Mouse (Mus musculus) urinary bladder, adult 2 months (tissue): ENCODE data around the gene Rnf213. TPM values are rescaled to one million over a fixed set of nuclear protein-coding genes. Genes with fewer than 3 reads are reported as not detected.
"Not testable (repeated sequence)": the region's sequence is repeated elsewhere in the genome, so short reads cannot be mapped to it uniquely, and the experiment has no call there.

Source experiments
- DNase-seq: peaks from one replicate; pipeline ENCODE4 v3.0.0; 2022; ENCODE audit warnings: low spot score
- polyA plus RNA-seq: library from polyadenylated mRNA; depleted of rRNA; stranded (reverse); fragments of >200 nt; gene quantifications from 2 replicates; pipeline ENCODE4 v1.2.3, GENCODE M21; 2012; rRNA removed

Gene Rnf213
- 42.4 and 42.5 TPM in 2 replicates for polyA plus RNA-seq

DNA sequence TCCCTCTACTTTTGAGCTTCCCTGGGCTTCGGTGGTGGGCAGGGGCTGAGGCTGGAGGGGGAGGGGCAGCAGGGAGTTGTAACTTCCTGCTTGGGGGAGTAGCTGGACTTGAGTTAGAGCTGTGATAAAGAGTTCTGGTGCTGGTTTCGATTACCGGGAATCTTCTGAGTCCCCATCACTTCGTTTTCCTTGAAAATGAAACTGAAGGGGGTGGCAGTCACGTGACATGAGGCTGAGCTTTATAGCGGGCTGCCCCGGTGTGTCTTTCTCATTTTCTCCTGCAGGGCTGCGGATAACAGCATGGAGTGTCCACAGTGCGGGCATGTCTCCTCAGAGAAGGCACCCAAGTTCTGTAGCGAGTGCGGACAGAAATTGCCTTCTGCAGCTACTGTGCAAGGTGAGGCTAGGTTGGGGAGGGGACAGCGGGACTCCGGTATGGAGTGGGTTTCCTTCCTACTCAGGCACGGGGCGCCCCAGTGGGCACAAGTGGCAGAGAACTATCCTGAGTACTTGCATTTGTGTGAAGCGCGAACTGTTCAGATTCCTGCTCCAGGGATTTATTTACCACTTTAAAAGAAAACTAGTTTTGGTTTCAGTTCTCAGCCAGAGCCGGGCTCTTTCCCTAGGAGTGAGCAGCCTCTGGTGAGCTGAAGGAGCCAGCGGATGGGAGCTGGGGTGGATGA is at the start of gene Rnf213:
Gene Rnf213, plus strand, starts transcription at position 301 of the 683 bp plus-strand sequence.
- DNase-seq = peak; percentile 38

DNA sequence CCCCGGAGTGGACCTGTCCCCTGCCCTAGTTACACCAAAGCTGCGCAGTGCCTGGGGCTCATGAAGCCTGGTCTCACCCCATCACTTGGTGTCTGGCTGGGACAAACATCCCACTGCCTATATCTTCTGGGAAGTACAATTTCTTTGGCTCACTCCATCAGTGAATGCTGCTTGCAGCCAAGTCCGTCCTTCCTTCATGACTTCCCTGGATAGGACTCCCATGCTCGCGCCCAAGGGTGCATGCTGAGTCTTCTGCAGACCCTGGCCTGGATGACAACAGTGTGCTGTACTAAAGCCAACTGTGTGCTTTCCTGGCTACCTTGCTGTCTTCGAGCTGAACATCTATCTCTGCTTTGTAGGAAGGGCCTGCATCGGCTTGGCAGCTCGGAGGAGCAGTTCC is 48.7 kb upstream of the Rnf213 start:
- DNase-seq = no peak

DNA sequence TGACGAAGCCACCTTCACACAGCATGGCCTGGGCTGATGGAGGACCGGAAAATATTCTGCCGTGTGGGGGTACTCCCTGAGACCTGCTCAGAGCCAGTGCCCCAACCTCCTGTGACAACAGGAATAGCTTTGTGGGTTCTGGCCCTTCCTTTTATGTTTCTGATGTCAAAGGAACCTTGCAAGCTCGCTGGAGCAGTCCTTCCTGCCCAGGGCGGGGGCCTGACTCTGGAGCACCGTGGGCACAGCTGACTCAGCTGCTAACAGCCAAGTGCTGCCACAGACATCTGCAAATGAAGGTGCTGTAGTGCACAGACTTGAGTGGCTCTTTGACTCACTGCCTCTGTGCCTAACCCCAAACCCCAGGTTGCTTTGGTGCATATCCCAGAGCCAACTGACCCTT is 48.0 kb upstream of the Rnf213 start:
- no peak for DNase-seq

DNA sequence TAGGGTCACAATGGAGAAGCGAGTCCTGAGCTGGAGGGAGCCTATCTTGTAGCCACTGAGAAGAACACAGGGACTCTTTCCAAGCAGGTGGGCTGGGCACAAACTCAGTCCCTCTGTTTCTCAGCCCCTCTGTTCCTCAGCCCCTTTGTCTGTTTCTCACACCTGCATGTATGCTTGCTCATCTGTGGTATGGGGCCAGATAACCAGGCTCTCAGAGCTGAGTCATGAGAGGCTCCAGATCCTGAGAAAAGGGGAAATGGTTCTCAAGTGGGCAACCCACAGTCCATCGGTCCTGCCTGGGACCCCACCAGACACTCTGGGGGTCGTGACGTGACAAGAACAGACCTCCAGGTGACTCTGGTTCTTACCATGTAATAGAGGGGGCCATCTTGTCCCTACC is 45.8 kb upstream of the Rnf213 start:
- no peak for DNase-seq

DNA sequence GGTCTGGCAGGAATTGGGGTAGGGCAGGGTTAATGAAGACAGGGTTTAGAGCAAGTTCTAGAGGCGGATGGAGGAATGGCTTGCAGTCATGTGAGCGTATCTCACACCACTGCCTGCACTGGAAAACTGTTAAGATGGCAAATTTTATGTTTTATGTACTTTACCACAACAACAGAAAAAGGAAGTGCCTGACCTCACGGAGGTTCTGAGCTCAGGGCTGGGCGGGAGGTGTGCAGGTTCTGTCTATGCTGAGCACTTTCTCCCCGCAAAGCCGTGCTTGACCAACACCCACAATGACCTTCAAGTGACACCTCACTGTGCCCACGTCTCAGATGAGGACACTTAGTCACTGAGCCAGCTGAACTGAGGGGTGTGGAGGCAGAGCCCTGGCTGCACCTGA is 40.8 kb upstream of the Rnf213 start:
- DNase-seq = no peak

DNA sequence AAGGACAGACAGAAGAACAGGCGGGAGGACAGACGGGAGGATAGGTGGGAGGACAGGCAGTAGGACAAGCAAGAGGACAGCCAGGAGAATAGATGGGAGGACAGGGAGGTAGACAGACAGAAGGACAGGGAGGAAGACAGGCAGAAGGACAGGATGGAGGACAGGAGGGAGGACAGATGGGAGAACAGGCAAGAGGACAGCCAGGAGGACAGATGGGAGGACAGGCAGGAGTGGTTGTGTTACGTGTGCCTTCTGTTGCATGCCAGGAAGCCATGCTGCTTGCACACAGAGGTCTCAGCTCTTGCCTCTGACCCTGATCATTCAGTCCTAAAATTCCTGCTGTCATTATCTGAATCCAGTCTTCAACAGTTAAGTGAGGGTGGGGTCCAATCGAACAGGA is 39.0 kb upstream of the Rnf213 start:
- no peak for DNase-seq

DNA sequence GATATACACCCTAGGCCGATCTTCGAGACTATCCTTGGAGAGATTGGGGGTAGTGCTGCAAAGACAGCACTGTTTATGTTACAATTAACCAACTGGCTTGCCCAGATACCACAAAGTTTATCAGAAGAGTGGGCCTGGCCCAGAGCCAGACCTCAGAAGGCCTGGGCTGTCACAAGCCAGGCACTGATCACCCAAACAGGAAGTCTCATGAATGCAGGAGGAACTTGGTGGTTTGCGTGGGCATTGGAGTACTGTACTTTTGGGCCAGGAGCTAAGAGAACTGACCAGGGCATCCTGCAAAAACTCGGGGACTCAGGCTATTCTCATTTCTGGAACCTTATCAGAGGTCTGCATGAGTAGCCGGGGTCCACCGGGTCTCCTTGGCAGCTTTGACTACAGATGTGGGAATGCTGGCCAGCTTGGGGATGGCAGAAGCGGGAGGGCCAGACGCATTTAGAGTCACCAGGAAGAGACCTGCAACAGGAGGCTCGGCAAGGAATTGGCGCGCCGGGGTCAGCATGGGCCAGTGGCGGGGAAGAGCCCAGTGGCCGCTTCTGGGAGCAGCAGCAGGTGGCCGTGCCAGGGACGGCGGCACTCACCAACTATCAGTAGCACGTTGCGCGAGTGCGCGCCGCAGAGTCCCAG is 38.0 kb upstream of the Rnf213 start:
- no peak for DNase-seq

DNA sequence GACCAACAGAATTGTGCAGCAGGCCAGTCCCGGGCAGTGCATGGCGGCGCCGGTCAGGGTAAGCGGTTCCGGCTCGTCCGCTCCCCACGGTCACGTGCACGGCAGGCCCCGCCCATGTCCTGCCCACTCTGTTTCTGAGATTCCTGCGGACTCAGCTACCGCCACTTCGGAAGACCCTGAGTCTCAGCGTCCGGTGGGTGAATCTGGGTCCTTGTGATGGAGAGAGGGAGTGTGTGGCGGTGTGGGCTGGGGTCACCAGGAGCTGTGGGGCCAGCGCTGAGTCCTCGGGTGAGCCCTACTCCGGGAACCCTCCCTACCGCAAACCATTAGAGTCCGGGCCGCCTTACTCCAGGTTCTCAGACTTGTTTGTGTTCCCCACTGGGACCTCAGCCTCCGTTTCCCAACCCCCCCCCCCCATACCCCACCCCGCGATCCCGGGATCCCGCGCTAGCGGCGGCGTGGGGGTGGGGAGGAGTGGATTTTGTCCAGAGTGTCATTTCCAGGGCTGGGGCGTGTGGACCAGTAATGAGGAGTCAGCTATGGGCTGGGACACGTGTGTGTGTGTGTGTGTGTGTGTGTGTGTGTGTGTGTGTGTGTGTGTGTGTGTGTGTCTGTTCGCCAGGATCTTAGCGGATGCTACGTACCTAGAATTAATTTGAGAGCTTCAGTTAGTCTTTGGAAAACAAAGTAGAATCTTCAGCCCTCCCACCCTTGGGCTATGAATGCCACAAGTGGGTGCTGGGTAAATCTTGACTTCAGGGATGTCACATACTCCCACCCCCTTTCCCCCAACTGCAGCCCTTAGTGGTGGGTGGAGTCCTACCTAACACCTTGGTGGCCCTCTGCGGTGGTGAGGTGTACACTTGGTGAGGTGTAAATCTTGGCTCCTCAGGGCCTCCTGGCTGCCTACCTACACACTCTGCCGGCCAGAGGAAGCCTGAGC is 37.2 kb upstream of the Rnf213 start, which contains the start of the genes Sgsh and Slc26a11:
Gene Sgsh, minus strand, starts transcription at position 94 of the 943 bp plus-strand sequence.
Gene Slc26a11, plus strand, starts transcription at position 115 of the 943 bp plus-strand sequence.
- DNase-seq = peak; percentile 78

DNA sequence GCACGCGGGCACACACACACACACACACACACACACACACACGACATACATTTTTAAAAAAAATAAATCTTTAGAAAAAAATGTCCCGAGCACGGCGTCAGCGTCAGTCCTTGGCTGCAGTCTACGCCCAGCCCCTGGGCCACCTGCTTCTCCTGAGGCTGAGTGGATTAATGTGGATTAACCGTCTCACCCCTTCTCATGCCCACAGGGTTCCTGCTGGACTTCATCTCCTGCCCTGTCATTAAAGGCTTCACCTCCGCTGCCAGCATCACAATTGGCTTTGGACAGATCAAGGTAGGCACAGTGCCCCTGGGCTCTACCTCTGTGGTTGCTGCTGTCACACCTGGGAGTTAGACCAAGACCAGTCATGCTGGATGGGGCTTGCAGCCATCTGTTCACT is 33.8 kb upstream of the Rnf213 start:
- no peak for DNase-seq

DNA sequence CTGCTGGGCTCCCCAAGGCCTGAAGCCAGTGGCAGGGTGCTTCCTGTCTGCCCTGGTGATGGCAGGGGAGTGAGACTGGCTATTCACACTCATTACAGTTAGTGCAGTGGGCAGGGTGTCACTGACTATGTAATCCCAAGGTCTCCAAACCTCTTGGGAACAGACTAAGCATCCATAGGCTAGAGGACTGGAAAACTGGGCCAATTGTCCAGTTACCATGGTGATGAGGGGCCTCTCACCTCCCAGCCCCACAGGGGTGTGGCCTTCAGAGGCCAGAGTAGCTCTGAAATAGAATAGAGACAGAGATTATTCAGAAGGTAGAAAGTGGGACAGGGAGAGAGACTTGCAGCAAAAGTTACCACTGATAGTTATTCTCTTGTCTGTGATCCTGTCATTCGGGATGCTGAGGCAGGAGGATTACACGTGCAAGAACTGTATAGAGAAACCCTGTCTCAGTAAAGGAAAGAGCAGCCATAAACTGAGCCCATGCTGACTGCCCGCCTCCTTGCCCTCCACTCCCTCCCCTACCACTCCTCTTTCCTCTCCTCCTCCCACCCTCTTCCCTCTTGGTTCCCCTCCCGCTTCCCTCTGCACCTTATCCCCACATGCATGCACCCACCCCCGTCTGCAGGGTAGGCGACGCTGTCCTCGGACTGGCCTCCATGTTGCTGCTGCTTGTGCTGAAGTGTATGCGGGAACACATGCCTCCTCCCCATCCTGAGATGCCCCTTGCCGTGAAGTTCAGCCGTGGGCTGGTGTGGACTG is 29.9 kb upstream of the Rnf213 start:
- no peak for DNase-seq

DNA sequence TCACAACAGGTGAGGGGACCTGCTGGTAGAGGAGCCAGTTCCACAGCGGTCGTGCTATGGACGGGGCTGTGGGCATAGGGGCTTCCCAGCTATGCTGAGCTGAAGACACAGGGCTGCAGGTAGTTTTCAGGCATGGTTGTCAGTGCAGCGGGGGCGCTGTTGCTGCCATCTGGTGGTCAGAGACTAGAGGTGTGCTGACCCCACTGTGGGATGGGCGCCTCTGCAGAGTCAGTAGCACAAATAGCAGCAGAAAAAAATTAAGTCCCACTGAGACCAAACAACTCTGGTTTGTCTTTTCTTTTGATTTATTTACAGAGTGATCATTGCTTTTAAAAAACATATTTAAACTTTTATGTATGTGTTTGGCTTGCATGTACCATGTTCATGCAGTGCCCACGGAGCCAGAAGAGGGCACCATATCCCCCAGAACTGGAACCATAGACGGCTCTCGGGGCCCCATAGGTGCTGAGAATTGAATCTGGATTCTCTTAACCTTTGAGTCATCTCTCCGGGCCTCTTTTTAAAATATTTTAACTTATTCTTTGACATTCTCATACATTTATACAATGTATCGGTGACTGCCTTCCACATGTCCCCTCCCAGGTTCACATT is 29.3 kb upstream of the Rnf213 start:
- DNase-seq = no peak

DNA sequence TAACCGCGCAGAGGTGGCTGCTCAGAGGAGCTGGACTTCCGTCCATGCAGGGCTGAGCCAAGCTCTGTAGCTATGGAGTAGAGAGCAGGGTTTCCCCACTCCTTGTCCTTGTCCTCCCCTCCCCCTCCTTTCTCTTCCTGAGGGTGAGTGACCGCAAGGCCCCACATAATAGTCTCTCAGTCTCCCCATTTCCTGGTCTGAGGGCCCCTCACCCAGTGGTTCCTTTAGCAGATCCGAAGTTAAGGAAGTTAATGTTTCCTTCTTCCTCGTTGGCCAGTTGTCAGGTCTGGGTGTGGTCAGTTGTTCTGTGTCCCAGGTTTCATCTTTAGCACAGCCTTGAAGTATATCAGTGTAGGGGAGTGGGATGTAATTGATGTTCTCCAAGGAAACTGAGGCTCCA is 17.5 kb upstream of the Rnf213 start:
- no peak for DNase-seq

DNA sequence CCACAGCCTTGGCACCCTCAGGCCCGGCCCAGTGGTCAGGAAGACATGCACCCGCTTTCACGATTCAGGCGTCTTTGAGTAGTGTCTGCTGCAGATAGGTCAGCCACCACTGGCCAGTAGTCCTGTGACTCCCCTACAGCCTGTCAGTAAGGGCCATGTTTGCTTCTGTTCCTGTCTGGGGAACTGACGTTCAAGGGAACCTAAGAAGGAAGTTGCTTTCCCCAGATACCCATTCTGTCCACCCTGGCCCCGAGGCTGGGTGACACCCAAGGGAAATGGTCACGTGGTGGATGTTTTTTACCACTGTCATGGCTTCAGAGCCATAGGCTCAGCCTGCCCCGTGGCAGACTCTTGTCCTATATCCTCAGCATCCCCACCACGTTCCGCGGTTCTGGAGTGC is 15.6 kb upstream of the Rnf213 start:
- DNase-seq = no peak

DNA sequence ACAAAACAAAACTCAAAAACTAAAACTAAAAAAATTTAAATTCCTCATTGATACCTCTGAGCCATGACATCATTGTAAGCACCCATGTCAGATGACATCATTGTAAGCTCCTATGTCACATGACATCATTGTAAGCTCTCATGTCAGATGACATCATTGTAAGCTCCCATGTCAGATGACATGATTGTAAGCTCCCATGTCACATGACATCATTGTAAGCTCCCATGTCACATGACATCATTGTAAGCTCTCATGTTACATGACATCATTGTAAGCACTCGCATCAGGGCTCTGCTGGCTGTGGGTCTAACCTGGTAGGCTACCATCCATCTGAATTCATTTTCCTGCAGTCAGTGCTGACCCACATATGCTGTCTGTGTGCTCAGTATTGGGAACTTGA is 14.3 kb upstream of the Rnf213 start:
- no peak for DNase-seq

DNA sequence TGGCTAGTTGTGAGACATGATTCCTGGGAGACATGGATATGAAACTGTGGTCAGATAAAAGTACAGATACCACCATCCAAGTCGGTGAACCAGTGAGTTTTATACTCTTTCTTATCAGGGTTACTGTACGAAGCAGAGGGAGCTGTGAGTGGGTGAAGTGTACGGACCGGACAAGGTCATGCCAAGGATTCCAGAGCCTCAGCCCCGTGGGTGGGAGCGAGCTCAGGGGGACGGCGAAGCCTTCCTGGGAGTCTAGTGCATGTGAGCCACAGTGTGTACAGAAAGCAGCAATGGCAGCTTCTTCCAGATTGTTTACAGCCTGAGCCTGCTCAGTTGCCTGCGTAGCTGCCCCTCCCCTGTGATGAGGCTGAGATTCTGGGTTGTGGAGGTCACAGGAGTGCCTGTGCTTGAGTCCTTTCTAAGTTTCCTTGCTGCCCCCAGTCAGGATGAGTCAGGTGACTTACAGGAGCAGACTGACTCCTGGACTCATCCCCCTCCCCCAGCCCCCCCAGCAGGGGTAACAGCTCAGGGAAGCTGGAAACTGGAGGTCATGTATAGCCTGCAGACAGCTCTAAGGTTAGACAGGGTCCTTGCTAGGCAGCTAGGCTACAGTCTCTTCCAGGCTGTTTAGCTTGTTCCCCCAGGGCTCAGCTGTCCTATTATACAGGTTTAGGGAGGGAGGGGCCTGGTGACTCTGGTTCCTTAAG is 11.1 kb upstream of the Rnf213 start:
- DNase-seq = no peak

DNA sequence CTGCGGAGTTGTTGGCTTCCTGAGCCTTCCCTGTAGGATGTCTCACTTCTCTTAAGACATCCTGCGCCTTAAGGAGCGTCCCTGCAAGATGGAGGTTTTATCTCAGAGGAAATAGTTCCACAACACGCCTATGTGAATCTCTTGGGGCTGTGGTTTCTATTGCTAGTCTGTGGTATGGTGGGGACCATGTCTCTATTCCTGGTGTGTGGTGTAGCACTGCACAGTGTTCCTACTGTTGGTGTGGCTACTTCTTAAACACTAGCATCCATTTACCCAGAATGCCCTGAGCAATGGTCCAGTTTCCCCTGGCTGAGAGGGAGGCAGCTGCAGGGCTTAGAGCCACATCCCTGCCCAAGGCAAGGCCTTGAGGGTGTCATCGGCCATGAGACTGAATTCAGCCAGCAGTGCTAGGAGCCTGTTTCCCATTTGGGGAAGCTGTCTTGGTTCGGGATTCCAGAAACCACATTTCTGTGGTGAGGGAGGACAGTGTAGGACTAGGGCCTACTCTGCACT is 10.5 kb upstream of the Rnf213 start:
- DNase-seq = no peak

DNA sequence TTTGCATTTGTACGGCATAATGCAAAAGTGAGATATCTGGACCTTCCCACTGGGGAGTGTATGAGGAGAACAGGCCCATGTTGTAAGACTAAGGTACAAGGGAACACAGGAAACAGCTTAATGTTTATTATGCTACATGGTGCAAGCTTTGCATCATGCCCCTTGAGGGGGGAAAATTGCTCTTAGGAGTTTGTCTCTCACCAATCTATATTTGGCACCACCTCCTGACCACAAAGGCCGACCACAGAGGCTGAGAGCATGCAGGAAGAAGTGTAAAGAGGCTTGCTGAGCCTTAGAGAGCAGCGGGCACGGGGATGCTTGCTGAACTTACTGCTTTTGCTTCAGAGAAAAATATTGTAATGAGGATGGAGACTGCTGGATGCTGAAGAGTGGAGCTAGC is 8.0 kb upstream of the Rnf213 start:
- DNase-seq = no peak

DNA sequence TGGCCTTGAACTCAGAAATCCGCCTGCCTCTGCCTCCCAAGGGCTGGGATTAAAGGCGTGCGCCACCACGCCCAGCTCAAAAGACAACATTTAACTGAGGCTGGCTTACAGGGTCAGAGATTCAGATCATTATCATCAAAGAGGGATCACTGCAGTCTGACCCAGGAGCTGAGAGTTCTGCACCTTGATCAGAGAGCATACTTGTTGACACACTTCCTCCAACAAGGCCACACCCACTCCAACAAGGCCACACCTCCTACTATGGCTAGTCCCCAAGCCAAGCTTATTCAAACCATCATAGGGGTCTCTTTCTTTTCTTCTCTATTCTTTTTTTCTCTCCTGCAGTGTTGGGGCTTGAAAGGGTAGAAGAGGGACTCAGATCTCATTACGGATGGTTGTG is 6.6 kb upstream of the Rnf213 start:
- no peak for DNase-seq

DNA sequence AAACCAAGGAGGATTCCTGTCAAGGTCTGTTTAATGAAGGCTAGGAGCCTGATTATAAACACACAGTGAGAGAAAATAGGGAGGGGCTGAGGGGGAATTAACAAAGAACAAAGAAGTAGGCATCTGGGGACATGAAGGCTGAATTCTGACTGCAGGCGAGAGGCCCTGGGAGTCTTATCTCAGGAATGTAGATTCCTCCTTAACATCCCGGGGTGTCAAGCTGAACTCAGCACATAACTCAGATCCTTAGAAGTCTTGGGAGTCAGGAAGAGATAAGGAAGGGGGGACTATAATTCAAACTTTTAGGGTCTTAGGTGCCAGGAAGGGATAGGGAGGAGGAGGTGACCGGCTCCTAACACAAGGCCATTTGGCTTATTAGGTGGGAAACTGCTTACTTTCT is 5.6 kb upstream of the Rnf213 start:
- not testable (repeated sequence) for DNase-seq

DNA sequence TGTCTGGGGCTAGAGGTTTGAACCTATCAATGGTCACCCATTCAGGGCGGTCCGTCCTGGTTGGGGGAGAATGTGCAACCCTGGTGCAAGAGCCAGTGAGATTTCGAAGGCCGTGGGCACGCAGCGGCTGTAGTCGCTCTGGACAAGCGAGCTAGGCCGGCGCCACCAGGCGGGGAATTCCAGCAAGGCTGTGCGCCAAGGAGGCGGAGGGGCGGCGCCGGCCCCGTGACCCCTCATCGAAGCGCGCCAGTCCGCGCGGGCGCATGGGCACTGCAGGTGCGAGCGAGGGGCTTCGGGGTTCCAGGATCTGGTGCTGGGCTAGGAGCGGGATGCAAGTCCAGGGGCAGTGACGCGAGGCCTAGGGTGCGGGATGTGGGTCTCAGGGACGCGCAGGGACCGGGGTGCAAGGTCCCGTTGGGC is 3.0 kb upstream of the Rnf213 start:
- peak; percentile 72 for DNase-seq
